In genomic region chr4:133005233-133005632, GRCm38 (mm10) we compare ENCODE assay signal across 8 mouse cellular contexts. TPM values are rescaled to one million over a fixed set of nuclear protein-coding genes. Genes with fewer than 3 reads are reported as not detected.
DNase-seq lines count a peak whose midpoint lies in the region; ATAC-seq lines count a peak whose summit lies in the region.

No protein-coding gene starts in this region.

- H3K27ac ChIP-seq in embryonic facial prominence, embryonic 10.5 days (replicated peaks), result 0 out of 2 replicates have a peak overlapping the region, but pooled peaks have one; percentile 44
- no peak overlapping the region for H3K27ac ChIP-seq in hindbrain, embryonic 14.5 days
- H3K27ac ChIP-seq in limb, embryonic 11.5 days (replicated peaks; ENCODE audit: low read depth, low read length), result no peak overlapping the region
- H3K27ac ChIP-seq in neural tube, embryonic 11.5 days (ENCODE audit: low read depth, low read length), result no peak overlapping the region

- peaks cover 14% of the 10 kb centered on the region for H3K27me3 ChIP-seq in embryonic facial prominence, embryonic 10.5 days (replicated peaks; ENCODE audit: low read depth, poor library complexity, severe bottlenecking)
- peaks cover 10% of the 10 kb centered on the region for H3K27me3 ChIP-seq in hindbrain, embryonic 14.5 days (ENCODE audit: control insufficient read depth, insufficient read depth, low read length)
- no peaks in the 10 kb centered on the region for H3K27me3 ChIP-seq in limb, embryonic 11.5 days (ENCODE audit: control insufficient read depth, insufficient read depth, low read length)
- H3K27me3 ChIP-seq in neural tube, embryonic 11.5 days (ENCODE audit: control insufficient read depth, insufficient read depth, low read length), result peaks cover 8% of the 10 kb centered on the region

- no peak overlapping the region for H3K4me3 ChIP-seq in embryonic facial prominence, embryonic 10.5 days
- H3K4me3 ChIP-seq in hindbrain, embryonic 14.5 days (replicated peaks; ENCODE audit: low read length), result no peak overlapping the region
- no peak overlapping the region for H3K4me3 ChIP-seq in limb, embryonic 11.5 days (ENCODE audit: low read depth, low read length)
- no peak overlapping the region for H3K4me3 ChIP-seq in neural tube, embryonic 11.5 days (ENCODE audit: low read depth, low read length)

- no peak overlapping the region for H3K9ac ChIP-seq in hindbrain, embryonic 14.5 days
- no peak overlapping the region for H3K9ac ChIP-seq in limb, embryonic 11.5 days (ENCODE audit: low read length)
- no peak overlapping the region for H3K9ac ChIP-seq in neural tube, embryonic 11.5 days (ENCODE audit: low read length)

- H3K36me3 ChIP-seq in embryonic facial prominence, embryonic 10.5 days (replicated peaks), result no peaks in the 10 kb centered on the region
- no peaks in the 10 kb centered on the region for H3K36me3 ChIP-seq in hindbrain, embryonic 14.5 days (replicated peaks; ENCODE audit: control insufficient read depth, insufficient read depth)
- H3K36me3 ChIP-seq in limb, embryonic 11.5 days (ENCODE audit: control insufficient read depth, insufficient read depth, low read length), result no peaks in the 10 kb centered on the region
- H3K36me3 ChIP-seq in neural tube, embryonic 11.5 days (ENCODE audit: control insufficient read depth, insufficient read depth, low read length), result no peaks in the 10 kb centered on the region

- H3K9me3 ChIP-seq in embryonic facial prominence, embryonic 10.5 days, result no peaks in the 10 kb centered on the region
- H3K9me3 ChIP-seq in hindbrain, embryonic 14.5 days (ENCODE audit: control insufficient read depth, low read length), result no peaks in the 10 kb centered on the region
- H3K9me3 ChIP-seq in limb, embryonic 11.5 days (ENCODE audit: control insufficient read depth, low read length), result no peaks in the 10 kb centered on the region
- no peaks in the 10 kb centered on the region for H3K9me3 ChIP-seq in neural tube, embryonic 11.5 days (ENCODE audit: control insufficient read depth, low read length)

- peak; percentile 81 for DNase-seq in ovary, postnatal 14 days (ENCODE audit: low spot score)
- no peak for DNase-seq in ovary, adult 18-20 months (ENCODE audit: low spot score)
- DNase-seq in adrenal gland, postnatal 10 days, result peak; percentile 85
- peak; percentile 77 for DNase-seq in embryonic facial prominence, embryonic 10.5 days (ENCODE audit: low spot score)
- DNase-seq in hindbrain, embryonic 14.5 days (ENCODE audit: low spot score), result peak; percentile 92
- peak; percentile 86 for DNase-seq in limb, embryonic 11.5 days (ENCODE audit: low spot score)
- peak; percentile 70 for DNase-seq in neural tube, embryonic 11.5 days (ENCODE audit: low spot score)
- peak; percentile 88 for DNase-seq in thymus, postnatal 14 days

- WGBS in embryonic facial prominence, embryonic 10.5 days, result 4% methylated on average over 3 of the region's 3 CpGs
- 10% methylated on average over 3 of the region's 3 CpGs for whole genome bisulfite sequencing in hindbrain, embryonic 14.5 days
- WGBS in limb, embryonic 11.5 days, result 9% methylated on average over 3 of the region's 3 CpGs
- 5% methylated on average over 3 of the region's 3 CpGs for WGBS in neural tube, embryonic 11.5 days

- peaks cover 63% of the 10 kb centered on the region for H3K4me1 ChIP-seq in embryonic facial prominence, embryonic 10.5 days
- peaks cover 7% of the 10 kb centered on the region; the same call in 1 of the 2 replicates for H3K4me1 ChIP-seq in hindbrain, embryonic 14.5 days (replicated peaks; ENCODE audit: control insufficient read depth, insufficient read depth, low read length)
- H3K4me1 ChIP-seq in limb, embryonic 11.5 days (ENCODE audit: control insufficient read depth, insufficient read depth, low read length), result peaks cover 22% of the 10 kb centered on the region
- H3K4me1 ChIP-seq in neural tube, embryonic 11.5 days (ENCODE audit: control insufficient read depth, insufficient read depth, low read length), result peaks cover 14% of the 10 kb centered on the region

- H3K4me2 ChIP-seq in hindbrain, embryonic 14.5 days (replicated peaks), result no peak overlapping the region
- H3K4me2 ChIP-seq in limb, embryonic 11.5 days (ENCODE audit: low read depth, severe bottlenecking), result no peak overlapping the region
- no peak overlapping the region for H3K4me2 ChIP-seq in neural tube, embryonic 11.5 days (ENCODE audit: low read depth)

- peak; percentile 46; the same call in 1 of the 2 replicates for ATAC-seq in hindbrain, embryonic 14.5 days (ENCODE audit: low FRiP score)
- ATAC-seq in limb, embryonic 11.5 days (ENCODE audit: insufficient number of reproducible peaks, low FRiP score, low TSS enrichment, low read depth), result no peak
- ATAC-seq in neural tube, embryonic 11.5 days (ENCODE audit: insufficient read depth, low FRiP score, low TSS enrichment), result no peak

RNA-seq across cellular contexts. Expression of gene Ahdc1, which starts 5.8 kb away (rescaled TPM):
- total RNA-seq in adrenal gland, postnatal 10 days (2021), result 10 to 100 TPM; 50.8 to 74.3 TPM
- polyA plus RNA-seq in embryonic facial prominence, embryonic 10.5 days (2016; fragmentation: Nextera tagmentation; extraction: Ambion mirVana), result 11.5 and 11.6 TPM in 2 replicates
- 12.9 and 13.4 TPM in 2 replicates for polyA plus RNA-seq in hindbrain, embryonic 14.5 days (2014; fragmentation: Nextera tagmentation; extraction: Ambion mirVana)
- polyA plus RNA-seq in limb, embryonic 11.5 days (2014; fragmentation: Nextera tagmentation; extraction: Ambion mirVana), result 10.2 and 10.5 TPM in 2 replicates
- polyA plus RNA-seq in neural tube, embryonic 11.5 days (2014; fragmentation: Nextera tagmentation; extraction: Ambion mirVana), result 6.1 and 7.2 TPM in 2 replicates

RNA-seq across cellular contexts. Expression of gene Fgr, which starts 31.3 kb away (rescaled TPM):
- 1 to 10 TPM; 1.3 to 1.6 TPM for total RNA-seq in adrenal gland, postnatal 10 days (2021)
- 0.16 and 0.21 TPM in 2 replicates for polyA plus RNA-seq in embryonic facial prominence, embryonic 10.5 days (2016; fragmentation: Nextera tagmentation; extraction: Ambion mirVana)
- 0.14 and 0.17 TPM in 2 replicates for polyA plus RNA-seq in hindbrain, embryonic 14.5 days (2014; fragmentation: Nextera tagmentation; extraction: Ambion mirVana)
- 0.17 and 0.35 TPM in 2 replicates for polyA plus RNA-seq in limb, embryonic 11.5 days (2014; fragmentation: Nextera tagmentation; extraction: Ambion mirVana)
- polyA plus RNA-seq in neural tube, embryonic 11.5 days (2014; fragmentation: Nextera tagmentation; extraction: Ambion mirVana), result 0.09 and 0.24 TPM in 2 replicates
